18 mouse cellular contexts compared by ENCODE assay signal in the genomic region with DNA sequence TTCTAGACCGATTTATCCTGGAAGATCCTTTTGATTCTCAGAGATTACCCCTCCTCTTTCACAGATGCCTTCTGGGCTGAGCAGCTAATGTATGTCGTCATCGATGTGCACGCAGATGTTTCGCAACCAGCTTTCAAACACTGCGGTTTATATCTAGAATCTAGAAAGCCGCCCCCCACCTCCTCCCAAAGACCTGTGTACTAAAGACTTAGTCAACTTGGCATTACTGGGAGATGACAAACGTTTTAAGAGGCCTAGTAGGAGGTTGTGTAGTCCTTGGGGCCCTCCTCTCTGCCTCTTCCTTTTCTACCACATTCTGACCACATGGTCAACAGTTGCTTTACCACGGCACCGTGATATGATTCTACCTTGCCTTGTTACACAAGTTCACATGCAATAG. TPM values are rescaled to one million over a fixed set of nuclear protein-coding genes. Genes with fewer than 3 reads are reported as not detected.
DNase-seq lines count a peak whose midpoint lies in the region; ATAC-seq lines count a peak whose summit lies in the region.
"Had no signal": no experiment of that assay in that cellular context is flagged by ENCODE, and none has a peak within 500 bp of the region (broad histone marks: within the 10 kb centered on the region; RNA-seq: fewer than 3 reads in every experiment).

No protein-coding gene starts in this region.

- no peak overlapping the region for H3K4me2 ChIP-seq in liver, embryonic 11.5 days
- H3K4me2 ChIP-seq: limb, embryonic 13.5 days; midbrain, embryonic 12.5 days had no signal

- no peak overlapping the region for H3K4me3 ChIP-seq in liver, embryonic 11.5 days (ENCODE audit: low read depth, low read length)
- no peak overlapping the region for H3K4me3 ChIP-seq in forebrain, embryonic 10.5 days
- H3K4me3 ChIP-seq: hindbrain, embryonic 10.5 days; limb, embryonic 13.5 days; midbrain, embryonic 12.5 days; myocyte had no signal

- whole genome bisulfite sequencing in liver, embryonic 11.5 days, result 48% methylated on average over 10 of the region's 10 CpGs
- 92% methylated on average over 10 of the region's 10 CpGs for WGBS in forebrain, embryonic 10.5 days

- intact Hi-C loops in heart, postnatal 10 days (cut with DNase I), result loop anchor here (5.0 to 10.0 kb wide), 3 partner anchors 171 to 301 kb away; no protein-coding TSS in a partner anchor

- peak; percentile 19 for DNase-seq in liver
- DNase-seq in liver, embryonic 11.5 days (ENCODE audit: low spot score), result no peak
- peak; percentile 18 to 55 for DNase-seq in urinary bladder, adult 18-20 months (ENCODE audit: low spot score in 2 of 2)
- no peak for DNase-seq in urinary bladder, postnatal 4 days (ENCODE audit: low spot score in 2 of 2)
- DNase-seq in thymus, postnatal 36 days, result peak; percentile 9 to 22
- DNase-seq in forebrain, embryonic 10.5 days (ENCODE audit: extremely low spot score, low spot score), result no peak
- DNase-seq in heart, postnatal 10 days, result no peak
- DNase-seq: B cell, adult 2 months; cerebellum, adult 9-11 months; kidney, adult 8-10 months; kidney, postnatal 36 days had no signal

- no peaks in the 10 kb centered on the region for H3K9me3 ChIP-seq in liver, embryonic 11.5 days (ENCODE audit: control insufficient read depth, low read length)
- no peaks in the 10 kb centered on the region for H3K9me3 ChIP-seq in forebrain, embryonic 10.5 days
- H3K9me3 ChIP-seq: hindbrain, embryonic 10.5 days; limb, embryonic 13.5 days; midbrain, embryonic 12.5 days had no signal

- ATAC-seq in liver, embryonic 11.5 days (replicated peaks; ENCODE audit: low FRiP score), result no peak
- ATAC-seq in hematopoietic stem cell, adult 5-6 weeks (replicated peaks in 1 of 2; ENCODE audit: insufficient read depth in 1 of 2, low FRiP score in 2 of 2, low TSS enrichment in 1 of 2, low read depth in 1 of 2, poor library complexity in 2 of 2, severe bottlenecking in 2 of 2), result peak; percentile 24 to 43; a peak in 2 of 4 replicates
- ATAC-seq: inflammation-experienced regulatory T-cells, adult 6 months had no signal

- H3K4me1 ChIP-seq in liver, embryonic 11.5 days (replicated peaks; ENCODE audit: control insufficient read depth, insufficient read depth, low read length), result 0 out of 2 replicates have a peak, but pooled peaks cover 2% of the 10 kb centered on the region
- peaks cover 4% of the 10 kb centered on the region for H3K4me1 ChIP-seq in forebrain, embryonic 10.5 days
- H3K4me1 ChIP-seq: midbrain, embryonic 12.5 days had no signal

- no peak overlapping the region for H3K9ac ChIP-seq in liver, embryonic 11.5 days (ENCODE audit: low read depth, low read length)
- H3K9ac ChIP-seq: limb, embryonic 13.5 days; midbrain, embryonic 12.5 days had no signal

- H3K27me3 ChIP-seq in liver, embryonic 11.5 days (replicated peaks; ENCODE audit: control insufficient read depth, insufficient read depth, low read length), result no peaks in the 10 kb centered on the region
- no peaks in the 10 kb centered on the region; the same call in 1 of the 2 replicates for H3K27me3 ChIP-seq in forebrain, embryonic 10.5 days (ENCODE audit: poor library complexity, severe bottlenecking)
- H3K27me3 ChIP-seq: limb, embryonic 13.5 days had no signal

- H3K36me3 ChIP-seq in liver, embryonic 11.5 days (ENCODE audit: control insufficient read depth, insufficient read depth, low read length), result no peaks in the 10 kb centered on the region
- no peaks in the 10 kb centered on the region for H3K36me3 ChIP-seq in forebrain, embryonic 10.5 days (replicated peaks)
- H3K36me3 ChIP-seq: hindbrain, embryonic 10.5 days; limb, embryonic 13.5 days; midbrain, embryonic 12.5 days had no signal

- H3K27ac ChIP-seq in liver, embryonic 11.5 days (ENCODE audit: low read depth, low read length), result no peak overlapping the region
- H3K27ac ChIP-seq in forebrain, embryonic 10.5 days, result no peak overlapping the region
- H3K27ac ChIP-seq: hindbrain, embryonic 10.5 days; limb, embryonic 13.5 days; midbrain, embryonic 12.5 days had no signal

RNA-seq across cellular contexts. Expression of gene Ankrd55, which starts 29.8 kb away (rescaled TPM):
- polyA plus RNA-seq in liver, embryonic 11.5 days (2014; fragmentation: Nextera tagmentation; extraction: Ambion mirVana), result 0.11 and 0.40 TPM in 2 replicates
- not detected in 2 replicates for total RNA-seq in hematopoietic stem cell, adult 5-6 weeks (2017)
- polyA plus RNA-seq in forebrain, embryonic 10.5 days (2016; fragmentation: Nextera tagmentation; extraction: Ambion mirVana), result 0.55 and 0.60 TPM in 2 replicates
- under 1 TPM; 0.14 to 0.20 TPM for total RNA-seq in heart, postnatal 10 days (2021)
- total RNA-seq: neutrophil, adult 5-6 weeks had no signal

Comparison
In these comparisons a context has a peak if more than half of its experiments do, and no peak if none do; other contexts are left out.
1. DNase-seq: peak in liver (single experiment), urinary bladder, adult 18-20 months (2 of 2) and thymus, postnatal 36 days (2 of 2); none in liver, embryonic 11.5 days (single experiment), urinary bladder, postnatal 4 days (0 of 2), forebrain, embryonic 10.5 days (single experiment) and heart, postnatal 10 days (0 of 2).